Mouse (Mus musculus): ENCODE measurements at regions not wholly inside any gene's neighbourhood (a gene's known extent, or its start where the extent isn't known, plus 50 kb on each side); places are given as distances from the start of the nearest gene placed in this dataset.

- DNase-seq = no peak
Measured at GRCm38 (mm10) chr6:50713297-50713696, 59.1 kb upstream of the Npvf start.

- DNase-seq = no peak
Measured at GRCm38 (mm10) chr6:50718631-50719030, 64.4 kb upstream of the Npvf start.

- no peak for DNase-seq
Measured at GRCm38 (mm10) chr6:50720346-50720745, 66.1 kb upstream of the Npvf start.

- DNase-seq = no peak
Measured at GRCm38 (mm10) chr6:50725640-50726039, 71.4 kb upstream of the Npvf start.

- DNase-seq = peak in 1 of 2 experiments; percentile 7
Measured at GRCm38 (mm10) chr6:50726166-50726591, 71.9 kb upstream of the Npvf start.

- DNase-seq = no peak
Measured at GRCm38 (mm10) chr6:50730744-50731718, 76.8 kb upstream of the Npvf start.

GRCm38 (mm10) chr6:50734701-50735100, 80.5 kb upstream of the Npvf start:
- DNase-seq = no peak

- no peak for DNase-seq
Measured at GRCm38 (mm10) chr6:50735825-50736224, 81.6 kb upstream of the Npvf start.

GRCm38 (mm10) chr6:50742009-50742408, 87.8 kb upstream of the Npvf start:
- DNase-seq = no peak

GRCm38 (mm10) chr6:50744462-50745166, 90.4 kb upstream of the Npvf start:
- DNase-seq = no peak

GRCm38 (mm10) chr6:50753151-50753550, 98.9 kb upstream of the Npvf start:
- no peak for DNase-seq

GRCm38 (mm10) chr6:50754786-50755185, 100.5 kb upstream of the Npvf start:
- no peak for DNase-seq

GRCm38 (mm10) chr6:50760367-50760766, 106.1 kb upstream of the Npvf start:
- DNase-seq = no peak

- peak; percentile 32 to 37 for DNase-seq
Measured at GRCm38 (mm10) chr6:50763121-50763520, 108.9 kb upstream of the Npvf start.

- DNase-seq = no peak
Measured at GRCm38 (mm10) chr6:50766442-50766915, 112.2 kb upstream of the Npvf start.

- DNase-seq = no peak
Measured at GRCm38 (mm10) chr6:50767126-50767525, 112.9 kb upstream of the Npvf start.

GRCm38 (mm10) chr6:50767827-50768226, 113.6 kb upstream of the Npvf start:
- no peak for DNase-seq

GRCm38 (mm10) chr6:50769101-50769500, 114.9 kb upstream of the Npvf start:
- DNase-seq = no peak

GRCm38 (mm10) chr6:50770481-50770880, 116.2 kb upstream of the Npvf start:
- DNase-seq = no peak

- DNase-seq = no peak
Measured at GRCm38 (mm10) chr6:50775637-50776036, 121.4 kb upstream of the Npvf start.

GRCm38 (mm10) chr6:50776236-50776832, 122.1 kb upstream of the Npvf start:
- DNase-seq = no peak

GRCm38 (mm10) chr6:50776931-50777495, 122.8 kb upstream of the Npvf start:
- DNase-seq = peak in 1 of 2 experiments; percentile 4

- no peak for DNase-seq
Measured at GRCm38 (mm10) chr6:50777827-50778226, 123.6 kb upstream of the Npvf start.
